Mouse (Mus musculus): Measurements from ENCODE around the gene Cct4.

Cct4 gene

GRCm38 (mm10) chr11:23029399-23029798 is 39.1 kb downstream of the Cct4 start:
- in situ Hi-C loops (cut with MboI): no loop called here

DNA sequence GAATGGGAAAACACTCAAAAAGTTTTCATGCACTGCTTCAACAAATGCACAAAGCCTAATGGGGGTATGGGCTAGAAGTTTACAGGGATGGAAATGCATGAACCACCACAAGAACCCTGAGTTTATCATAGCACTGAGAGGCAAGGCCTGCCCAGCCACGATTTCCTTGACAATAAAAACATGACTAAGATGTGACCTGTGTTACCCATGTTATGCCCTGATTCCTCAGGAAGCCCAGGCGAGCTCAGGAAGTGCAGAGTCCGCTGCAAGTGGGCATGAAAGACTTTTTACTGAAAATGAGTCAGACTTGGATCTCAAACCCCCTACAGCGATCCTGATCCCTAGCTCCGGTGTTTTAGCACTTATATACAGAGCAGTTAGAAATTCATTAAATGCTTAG is 56.9 kb downstream of the Cct4 start:
- in situ Hi-C loops (cut with MboI): no loop called here

DNA sequence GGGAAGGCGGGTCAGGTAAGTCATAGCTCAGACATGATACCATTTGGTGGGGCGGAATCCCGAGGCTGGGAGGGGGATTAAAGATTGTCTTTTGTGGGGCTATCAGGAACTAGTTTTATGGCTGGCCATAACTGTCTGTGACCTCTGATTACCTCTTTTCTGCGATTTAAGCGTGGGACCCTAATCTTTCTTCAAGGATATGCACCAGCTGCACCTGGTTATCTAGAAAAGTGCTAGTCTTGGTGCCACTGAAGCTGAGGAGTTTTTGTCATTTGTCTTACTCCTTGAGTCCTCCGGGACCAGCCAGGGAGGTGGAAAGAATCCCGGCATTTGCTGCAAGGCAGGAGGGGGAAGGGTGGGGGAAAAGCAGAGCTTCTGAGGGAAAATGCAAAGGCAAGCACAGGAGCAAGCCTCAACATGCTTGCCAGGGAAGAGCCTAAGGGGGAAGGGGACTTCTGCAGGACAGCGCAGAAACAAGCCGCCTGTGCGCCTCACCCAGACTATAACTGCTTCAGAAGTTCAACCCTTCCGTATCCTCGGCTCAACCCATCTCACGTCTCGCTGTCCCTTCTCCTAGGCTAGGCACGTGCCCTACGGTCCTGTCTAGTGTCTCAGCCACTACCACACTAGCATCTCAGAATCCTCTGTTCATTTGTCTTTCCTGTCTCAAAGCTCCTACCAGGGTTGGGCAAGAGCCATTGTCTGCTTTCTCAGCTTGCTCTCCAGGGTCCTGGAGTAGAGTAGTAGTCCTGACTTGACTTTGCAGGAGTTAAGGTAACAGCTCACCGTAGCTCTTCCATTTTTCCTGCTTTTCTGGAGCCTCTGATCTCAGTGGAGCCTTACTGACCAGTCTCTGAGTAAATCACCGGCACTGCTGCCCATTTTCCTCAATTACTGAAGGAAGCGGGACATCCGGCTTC is 57.6 kb downstream of the Cct4 start:
- in situ Hi-C loops (cut with MboI): no loop called here

GRCm38 (mm10) chr11:23049642-23050041 is 59.3 kb downstream of the Cct4 start:
- in situ Hi-C loops (cut with MboI): no loop called here

GRCm38 (mm10) chr11:23052353-23052752 is 62.0 kb downstream of the Cct4 start:
- in situ Hi-C loops (cut with MboI): no loop called here

Measured in mature B cell (primary cell).